Mouse (Mus musculus): ENCODE measurements around the gene Epha1. TPM values are rescaled to one million over a fixed set of nuclear protein-coding genes. Genes with fewer than 3 reads are reported as not detected.

The Epha1 gene
- polyA plus RNA-seq, 1 experiment from 2014 or later: 8.4 TPM

Other genes with a start within 250 kb of the Epha1 start
- not detected in 2 replicates for gene Tas2r139, start 232.3 kb downstream of the Epha1 start, polyA plus RNA-seq (2015; fragmentation: Nextera tagmentation; extraction: Ambion mirVana)
- gene Tas2r144, start 157.9 kb downstream of the Epha1 start, polyA plus RNA-seq (2015; fragmentation: Nextera tagmentation; extraction: Ambion mirVana): not detected in 2 replicates
- 7.7 and 8.1 TPM in 2 replicates for gene Gstk1, start 127.3 kb downstream of the Epha1 start, polyA plus RNA-seq (2015; fragmentation: Nextera tagmentation; extraction: Ambion mirVana)
- 0.21 TPM in 1 of 2 replicates, not detected in the other for gene Tmem139, start 111.3 kb downstream of the Epha1 start, polyA plus RNA-seq (2015; fragmentation: Nextera tagmentation; extraction: Ambion mirVana)
- 23.4 and 24.5 TPM in 2 replicates for gene Casp2, start 108.3 kb downstream of the Epha1 start, polyA plus RNA-seq (2015; fragmentation: Nextera tagmentation; extraction: Ambion mirVana)
- 0.08 and 0.14 TPM in 2 replicates for gene Clcn1, start 86.6 kb downstream of the Epha1 start, polyA plus RNA-seq (2015; fragmentation: Nextera tagmentation; extraction: Ambion mirVana)
- not detected in 2 replicates for gene Fam131b, start 48.6 kb downstream of the Epha1 start, polyA plus RNA-seq (2015; fragmentation: Nextera tagmentation; extraction: Ambion mirVana)
- gene Zyx, start 23.6 kb downstream of the Epha1 start, polyA plus RNA-seq (2015; fragmentation: Nextera tagmentation; extraction: Ambion mirVana): 35.2 and 43.2 TPM in 2 replicates
- not detected in 2 replicates for gene Tas2r143, start 27.0 kb upstream of the Epha1 start, polyA plus RNA-seq (2015; fragmentation: Nextera tagmentation; extraction: Ambion mirVana)
- gene Tas2r135, start 32.2 kb upstream of the Epha1 start, polyA plus RNA-seq (2015; fragmentation: Nextera tagmentation; extraction: Ambion mirVana): not detected in 2 replicates
- gene Tas2r126, start 61.3 kb upstream of the Epha1 start, polyA plus RNA-seq (2015; fragmentation: Nextera tagmentation; extraction: Ambion mirVana): not detected in 2 replicates
- gene Olfr458, start 91.9 kb upstream of the Epha1 start, polyA plus RNA-seq (2015; fragmentation: Nextera tagmentation; extraction: Ambion mirVana): not detected in 2 replicates
- gene Olfr457, start 103.1 kb upstream of the Epha1 start, polyA plus RNA-seq (2015; fragmentation: Nextera tagmentation; extraction: Ambion mirVana): not detected in 2 replicates
- not detected in 2 replicates for gene Olfr456, start 113.9 kb upstream of the Epha1 start, polyA plus RNA-seq (2015; fragmentation: Nextera tagmentation; extraction: Ambion mirVana)
- not detected in 2 replicates for gene Olfr455, start 174.3 kb upstream of the Epha1 start, polyA plus RNA-seq (2015; fragmentation: Nextera tagmentation; extraction: Ambion mirVana)
- gene Tcaf3, start 224.4 kb upstream of the Epha1 start, polyA plus RNA-seq (2015; fragmentation: Nextera tagmentation; extraction: Ambion mirVana): not detected in 2 replicates

Measured in liver, embryonic 16.5 days (tissue).